Mouse (Mus musculus) inflammation-experienced regulatory T-cells (primary cell): ENCODE data around the gene Hist1h2ap. TPM values are rescaled to one million over a fixed set of nuclear protein-coding genes. Genes with fewer than 3 reads are reported as not detected.

Source experiments
- polyA plus RNA-seq, 2 experiments: library from polyadenylated mRNA; unstranded; fragments of 100-300 nt; shearing (Covaris generic); gene quantifications; one replicate each; pipeline ENCODE4 v1.2.1; 2017

Hist1h2ap gene
- 100 to 1,000 TPM; 128 to 153 TPM for polyA plus RNA-seq

GRCm38 (mm10) chr13:21833461-21833860, at the start of gene Hist1h2ap, which contains the start of gene Hist1h2br:
Gene Hist1h2ap, minus strand, starts transcription at chr13:21833507.
Gene Hist1h2br, plus strand, starts transcription at chr13:21833743.

DNA sequence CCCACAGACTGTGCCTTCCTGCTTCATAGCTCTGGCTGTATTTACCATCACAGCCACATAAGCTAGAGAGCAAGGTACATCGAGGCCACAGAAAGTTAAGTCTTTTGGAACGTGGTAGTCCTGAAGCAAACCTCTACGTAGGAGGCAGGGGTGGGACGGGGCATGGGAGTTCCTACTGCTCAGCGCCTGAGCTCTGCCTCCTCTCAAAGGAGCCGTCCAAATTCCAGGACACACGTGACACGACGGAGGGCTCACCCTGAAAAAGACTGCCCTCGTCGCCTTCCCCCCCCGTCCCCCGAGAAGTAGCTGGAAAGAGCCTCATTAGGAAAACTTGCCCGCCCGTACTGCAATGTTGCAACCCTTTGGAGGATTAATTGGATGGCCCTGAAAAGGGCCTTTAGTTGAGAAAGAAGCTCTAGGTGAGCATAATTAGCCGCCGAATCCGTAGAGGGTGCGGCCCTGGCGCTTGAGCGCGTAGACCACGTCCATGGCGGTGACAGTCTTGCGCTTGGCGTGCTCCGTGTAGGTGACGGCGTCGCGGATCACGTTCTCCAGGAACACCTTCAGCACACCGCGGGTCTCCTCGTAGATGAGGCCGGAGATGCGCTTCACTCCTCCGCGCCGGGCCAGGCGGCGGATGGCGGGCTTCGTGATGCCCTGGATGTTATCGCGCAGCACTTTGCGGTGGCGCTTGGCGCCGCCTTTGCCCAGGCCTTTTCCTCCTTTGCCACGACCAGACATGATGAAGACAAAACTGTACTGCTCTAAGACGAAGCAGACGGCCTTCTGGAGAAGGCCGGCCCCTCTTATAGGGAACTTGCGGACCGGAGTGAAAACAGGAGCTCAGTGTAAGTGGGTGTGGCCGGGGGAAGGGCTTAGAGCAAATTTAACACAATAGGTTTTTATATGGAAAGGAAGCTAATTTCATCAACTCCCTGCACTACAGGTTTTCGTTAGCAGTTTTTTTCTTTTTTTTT, 1.6 kb downstream of the Hist1h2ap start, which contains the start of gene Hist1h4n:
Hist1h4n (minus strand) TSS at position 779 of the 977 bp plus-strand sequence.

GRCm38 (mm10) chr13:21811539-21811938, 21.8 kb downstream of the Hist1h2ap start, which contains the start of gene Hist1h4m:
Gene Hist1h4m, plus strand, starts transcription at chr13:21811746.

DNA sequence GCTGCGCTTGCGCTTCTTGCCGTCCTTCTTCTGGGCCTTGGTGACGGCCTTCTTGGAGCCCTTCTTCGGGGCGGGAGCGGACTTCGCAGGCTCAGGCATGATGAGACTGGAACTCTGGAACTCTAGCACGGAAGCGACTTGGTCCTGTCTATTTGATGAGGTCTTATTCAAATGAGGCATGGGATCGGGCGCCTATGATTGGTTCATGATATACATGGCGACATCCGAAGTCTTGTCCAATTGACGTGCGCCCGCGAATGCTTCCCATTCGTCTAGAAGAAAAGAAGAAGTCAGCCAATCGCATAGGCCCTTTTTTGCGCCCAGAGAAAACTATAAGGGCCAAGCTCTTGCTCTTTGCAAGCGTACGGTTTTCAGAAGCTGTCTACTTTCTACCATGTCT, 23.2 kb downstream of the Hist1h2ap start, which contains the start of the genes Hist1h2bq and Hist1h2ao:
Hist1h2bq (minus strand) TSS at position 125 of the 400 bp plus-strand sequence.
Hist1h2ao (plus strand) TSS at position 393 of the 400 bp plus-strand sequence.

DNA sequence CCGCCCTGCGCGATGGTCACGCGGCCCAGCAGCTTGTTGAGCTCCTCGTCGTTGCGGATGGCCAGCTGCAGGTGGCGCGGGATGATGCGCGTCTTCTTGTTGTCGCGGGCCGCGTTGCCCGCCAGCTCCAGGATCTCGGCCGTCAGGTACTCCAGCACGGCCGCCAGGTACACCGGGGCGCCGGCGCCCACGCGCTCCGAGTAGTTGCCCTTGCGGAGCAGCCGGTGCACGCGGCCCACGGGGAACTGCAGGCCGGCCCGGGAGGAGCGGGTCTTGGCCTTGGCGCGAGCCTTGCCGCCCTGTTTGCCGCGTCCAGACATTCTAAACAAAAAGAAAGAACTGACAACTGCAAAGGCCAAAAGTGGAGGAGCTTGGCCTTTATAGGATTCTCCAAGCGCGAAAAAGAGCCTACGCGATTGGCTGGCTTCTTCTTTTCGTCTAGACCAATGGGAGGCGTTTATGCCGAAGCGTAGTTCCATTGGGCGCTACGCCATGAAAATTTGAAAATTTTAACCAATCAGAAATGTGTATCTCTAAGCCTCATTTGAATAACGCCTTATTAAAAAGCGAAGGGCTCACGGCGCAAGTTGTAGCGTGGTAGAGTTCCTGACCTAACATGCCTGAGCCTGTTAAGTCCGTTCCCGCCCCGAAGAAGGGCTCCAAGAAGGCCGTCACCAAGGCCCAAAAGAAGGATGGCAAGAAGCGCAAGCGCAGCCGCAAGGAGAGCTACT, 46.2 kb downstream of the Hist1h2ap start, which contains the start of the genes Hist1h2an and Hist1h2bp:
Hist1h2an (minus strand) TSS at position 320 of the 731 bp plus-strand sequence.
Hist1h2bp (plus strand) TSS at position 563 of the 731 bp plus-strand sequence.

GRCm38 (mm10) chr13:21783255-21783617, 50.1 kb downstream of the Hist1h2ap start, which contains the start of gene Hist1h3i:
Gene Hist1h3i, minus strand, starts transcription at chr13:21783370.

Other genes starting within 250 kb of the Hist1h2ap start
- not detected for gene Olfr1362, start 219.5 kb downstream of the Hist1h2ap start, polyA plus RNA-seq
- not detected for gene Olfr11, start 191.0 kb downstream of the Hist1h2ap start, polyA plus RNA-seq
- gene Olfr1361, start 170.1 kb downstream of the Hist1h2ap start, polyA plus RNA-seq = under 1 TPM in 1 of 2 experiments, not detected in 1; 0.60 TPM
- under 1 TPM in 1 of 2 experiments, not detected in 1; 0.21 TPM for gene Olfr1360, start 156.1 kb downstream of the Hist1h2ap start, polyA plus RNA-seq
- gene Olfr1359, start 135.4 kb downstream of the Hist1h2ap start, polyA plus RNA-seq = under 1 TPM in 1 of 2 experiments, not detected in 1; 0.71 TPM
- 1 to 10 TPM in 1 of 2 experiments, not detected in 1; 1.4 TPM for gene Hist1h2bl, start 117.4 kb downstream of the Hist1h2ap start, polyA plus RNA-seq
- 10 to 100 TPM; 14.1 to 15.1 TPM for gene Hist1h2ai, start 117.1 kb downstream of the Hist1h2ap start, polyA plus RNA-seq
- gene Hist1h3h, start 115.8 kb downstream of the Hist1h2ap start, polyA plus RNA-seq = 1 to 10 TPM; 1.7 to 2.2 TPM
- not detected for gene Hist1h2bm, start 111.5 kb downstream of the Hist1h2ap start, polyA plus RNA-seq
- under 1 TPM in 1 of 2 experiments, not detected in 1; 0.34 TPM for gene Hist1h4j, start 98.4 kb downstream of the Hist1h2ap start, polyA plus RNA-seq
- 10 to 100 TPM in 1 of 2 experiments, 1 to 10 TPM in 1; 4.7 to 30.8 TPM for gene Hist1h4k, start 83.0 kb downstream of the Hist1h2ap start, polyA plus RNA-seq
- 1 to 10 TPM; 2.4 to 8.2 TPM for gene Hist1h2ak, start 79.7 kb downstream of the Hist1h2ap start, polyA plus RNA-seq
- gene Hist1h2bn, start 79.4 kb downstream of the Hist1h2ap start, polyA plus RNA-seq = 1 to 10 TPM; 3.2 to 5.7 TPM
- gene Hist1h1b, start 52.9 kb downstream of the Hist1h2ap start, polyA plus RNA-seq = 1 to 10 TPM; 2.0 to 3.3 TPM
- gene Hist1h3i, start 50.1 kb downstream of the Hist1h2ap start, polyA plus RNA-seq = 1 to 10 TPM in 1 of 2 experiments, not detected in 1; 1.5 TPM
- 1 to 10 TPM; 2.5 to 3.2 TPM for gene Hist1h2an, start 46.3 kb downstream of the Hist1h2ap start, polyA plus RNA-seq
- 1 to 10 TPM in 1 of 2 experiments, not detected in 1; 1.6 TPM for gene Hist1h2bp, start 46.0 kb downstream of the Hist1h2ap start, polyA plus RNA-seq
- gene Hist1h2bq, start 23.3 kb downstream of the Hist1h2ap start, polyA plus RNA-seq = 10 to 100 TPM in 1 of 2 experiments, 1 to 10 TPM in 1; 7.5 to 13.4 TPM
- not detected for gene Hist1h2ao, start 23.0 kb downstream of the Hist1h2ap start, polyA plus RNA-seq
- 10 to 100 TPM; 42.5 to 43.7 TPM for gene Hist1h4m, start 21.8 kb downstream of the Hist1h2ap start, polyA plus RNA-seq
- gene Hist1h4n, start 1.3 kb downstream of the Hist1h2ap start, polyA plus RNA-seq = 10 to 100 TPM; 22.4 to 34.7 TPM
- 10 to 100 TPM in 1 of 2 experiments, 1 to 10 TPM in 1; 7.3 to 14.5 TPM for gene Hist1h2br, start 236 bp upstream of the Hist1h2ap start, polyA plus RNA-seq
- gene Zfp184, start 111.6 kb upstream of the Hist1h2ap start, polyA plus RNA-seq = under 1 TPM in 1 of 2 experiments, not detected in 1; 0.36 TPM
- gene Pom121l2, start 147.7 kb upstream of the Hist1h2ap start, polyA plus RNA-seq = not detected
- gene Prss16, start 176.2 kb upstream of the Hist1h2ap start, polyA plus RNA-seq = 1 to 10 TPM in 1 of 2 experiments, under 1 TPM in 1; 0.16 to 1.4 TPM
- under 1 TPM in 1 of 2 experiments, not detected in 1; 0.83 TPM for gene Hist1h2ah, start 202.1 kb upstream of the Hist1h2ap start, polyA plus RNA-seq
- under 1 TPM in 1 of 2 experiments, not detected in 1; 0.48 TPM for gene Hist1h2bk, start 202.4 kb upstream of the Hist1h2ap start, polyA plus RNA-seq
- 1 to 10 TPM; 7.5 to 9.7 TPM for gene Hist1h4i, start 207.9 kb upstream of the Hist1h2ap start, polyA plus RNA-seq
- gene Hist1h2ag, start 209.4 kb upstream of the Hist1h2ap start, polyA plus RNA-seq = 1 to 10 TPM; 1.8 to 6.1 TPM
- gene Hist1h2bj, start 209.7 kb upstream of the Hist1h2ap start, polyA plus RNA-seq = 1 to 10 TPM; 2.4 to 5.9 TPM